Mouse (Mus musculus) heart, embryonic 13.5 days (tissue): ENCODE data around the gene H2-D1. TPM values are rescaled to one million over a fixed set of nuclear protein-coding genes. Genes with fewer than 3 reads are reported as not detected.
A peak's percentile ranks its signal among the peaks of the same experiment; 100 is the strongest.

Experiments used
- ATAC-seq: fragments of 200-750 bp; cut with Nextera tagmentation; 2 replicates; pipeline ENCODE4 v1.8.0; 2017; ENCODE audit warnings: moderate TSS enrichment; ENCODE audit not compliant: insufficient number of reproducible peaks, low FRiP score, low TSS enrichment; ENCODE audit errors: extremely low read depth
- H3K27ac ChIP-seq: fragments of 300-500 bp; sonication (generic); replicated peaks from 2 replicates; pipeline ENCODE4 v1.5.1; 2015; ENCODE audit warnings: moderate library complexity, mild to moderate bottlenecking, inconsistent platforms
- H3K27me3 ChIP-seq: fragments of 300-500 bp; sonication (generic); replicated peaks from 2 replicates; pipeline ENCODE4 v1.6.1; 2015; ENCODE audit warnings: mild to moderate bottlenecking, inconsistent platforms
- H3K36me3 ChIP-seq: fragments of 300-500 bp; sonication (generic); 2 replicates; pipeline ENCODE4 v1.6.1; 2015; ENCODE audit warnings: mild to moderate bottlenecking, inconsistent platforms
- H3K4me1 ChIP-seq: fragments of 300-500 bp; sonication (generic); 2 replicates; pipeline ENCODE4 v1.6.1; 2015; ENCODE audit warnings: inconsistent platforms
- H3K4me2 ChIP-seq: fragments of 300-500 bp; sonication (generic); 2 replicates; pipeline ENCODE4 v1.6.1; 2015; ENCODE audit warnings: inconsistent platforms, mild to moderate bottlenecking, moderate library complexity
- H3K4me3 ChIP-seq: fragments of 300-500 bp; sonication (generic); 2 replicates; pipeline ENCODE4 v1.5.1; 2015; ENCODE audit warnings: moderate library complexity, mild to moderate bottlenecking, inconsistent platforms
- H3K9ac ChIP-seq: fragments of 300-500 bp; sonication (generic); 2 replicates; pipeline ENCODE4 v1.6.1; 2015; ENCODE audit warnings: inconsistent platforms, mild to moderate bottlenecking, moderate library complexity
- H3K9me3 ChIP-seq: fragments of 300-500 bp; sonication (generic); 2 replicates; pipeline ENCODE4 v1.6.1; 2016; ENCODE audit warnings: inconsistent platforms
- WGBS: fragments of 180-500 bp; shearing (Covaris S2); methylation state at CpG from one replicate; pipeline ENCODE4 v1.1.7; 2015; ENCODE audit warnings: mixed read lengths; 5-methylcytosine and 5-hydroxymethylcytosine counted together
- polyA plus RNA-seq: library from polyadenylated mRNA; unstranded; fragments of >200 nt; fragmentation: Nextera tagmentation; extraction: Ambion mirVana; gene quantifications from 2 replicates; pipeline ENCODE4 v1.2.1, GENCODE M21; 2015

H2-D1 gene
- polyA plus RNA-seq, 1 experiment from 2014 or later, result 43.4 TPM

DNA sequence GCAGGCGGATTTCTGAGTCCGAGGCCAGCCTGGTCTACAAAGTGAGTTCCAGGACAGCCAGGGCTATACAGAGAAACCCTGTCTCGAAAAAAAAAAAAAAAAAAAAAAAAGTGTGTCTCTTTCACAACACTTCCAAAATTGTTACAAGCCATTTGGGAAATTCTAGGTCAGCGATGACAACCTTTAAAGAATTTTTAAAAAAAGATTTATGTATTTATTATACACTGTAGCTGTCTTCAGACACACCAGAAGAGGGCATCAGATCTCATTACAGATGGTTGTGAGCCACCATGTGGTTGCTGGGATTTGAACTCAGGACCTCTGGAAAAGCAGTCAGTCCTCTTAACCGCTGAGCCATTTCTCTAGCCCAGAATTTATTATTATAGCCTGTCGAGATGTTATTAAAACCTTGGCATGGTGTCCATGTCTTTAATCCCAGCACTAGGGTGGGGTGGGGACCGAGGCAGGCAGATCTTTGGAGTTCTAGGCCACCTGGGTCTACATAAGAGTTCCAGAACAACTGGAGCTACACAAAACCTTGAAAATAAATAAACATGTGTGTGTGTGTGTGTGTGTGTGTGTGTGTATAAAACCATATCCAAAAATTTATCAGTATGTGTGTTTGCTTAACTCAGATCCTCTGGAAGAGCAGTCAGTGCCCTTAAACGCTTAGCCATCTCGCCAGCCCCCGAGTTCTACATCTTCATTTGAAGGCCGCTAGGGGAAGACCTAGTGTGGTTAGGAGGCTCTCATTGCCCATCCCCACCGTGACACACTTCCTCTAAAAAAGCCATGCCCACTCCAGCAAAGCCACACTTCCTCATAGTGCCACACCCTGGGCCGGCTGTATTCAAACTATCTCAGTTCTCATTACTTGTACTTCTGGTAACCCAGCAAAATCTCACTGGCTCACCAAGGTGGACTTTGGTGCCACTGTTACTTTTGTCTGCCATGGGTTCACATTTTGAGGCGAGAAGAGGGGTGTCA is 3.7 kb upstream of the H2-D1 start:
- no peak overlapping the region for H3K9ac ChIP-seq
- H3K4me2 ChIP-seq, result 0 out of 2 replicates have a peak overlapping the region, but pooled peaks have one; percentile 66
- ATAC-seq, result no peak
- peaks cover 8% of the 10 kb centered on the region; the same call in 1 of the 2 replicates for H3K4me1 ChIP-seq
- peaks cover 7% of the 10 kb centered on the region for H3K36me3 ChIP-seq
- 50% methylated on average over 13 of the region's 14 CpGs for WGBS
- H3K4me3 ChIP-seq, result no peak overlapping the region
- H3K27ac ChIP-seq, result no peak overlapping the region
- no peaks in the 10 kb centered on the region for H3K9me3 ChIP-seq
- H3K27me3 ChIP-seq, result peaks cover 48% of the 10 kb centered on the region

GRCm38 (mm10) chr17:35259621-35260020 is 2.9 kb upstream of the H2-D1 start:
- Histone ChIP-seq H3K4me2 (no peak overlapping the region), H3K36me3 (no peaks in the 10 kb centered on the region), H3K27me3 (peaks cover 56% of the 10 kb centered on the region), H3K9me3 (no peaks in the 10 kb centered on the region), H3K4me1 (peaks cover 12% of the 10 kb centered on the region; the same call in 1 of the 2 replicates), H3K4me3 (no peak overlapping the region), H3K9ac (no peak overlapping the region), H3K27ac (no peak overlapping the region)
- ATAC-seq, result no peak
- 74% methylated on average over 4 of the region's 4 CpGs for WGBS

GRCm38 (mm10) chr17:35261651-35262050 is 879 bp upstream of the H2-D1 start:
- H3K4me2 ChIP-seq, result no peak overlapping the region
- no peaks in the 10 kb centered on the region for H3K9me3 ChIP-seq
- no peak overlapping the region for H3K9ac ChIP-seq
- H3K27ac ChIP-seq, result no peak overlapping the region
- H3K36me3 ChIP-seq, result no peaks in the 10 kb centered on the region
- no peak overlapping the region for H3K4me3 ChIP-seq
- H3K27me3 ChIP-seq, result peaks cover 76% of the 10 kb centered on the region
- H3K4me1 ChIP-seq, result peaks cover 12% of the 10 kb centered on the region; the same call in 1 of the 2 replicates
- ATAC-seq, result no peak
- WGBS, result 60% methylated on average over 13 of the region's 13 CpGs

- Histone ChIP-seq H3K4me3 (peak overlapping the region; percentile 74), H3K27me3 (peaks cover 91% of the 10 kb centered on the region), H3K27ac (no peak overlapping the region), H3K4me1 (peaks cover 7% of the 10 kb centered on the region; the same call in 1 of the 2 replicates), H3K4me2 (peak overlapping the region; percentile 100), H3K9me3 (no peaks in the 10 kb centered on the region), H3K36me3 (no peaks in the 10 kb centered on the region), H3K9ac (peak overlapping the region; percentile 80)
- WGBS, result 2% methylated on average over 27 of the region's 31 CpGs
- ATAC-seq, result no peak
Observed at GRCm38 (mm10) chr17:35263523-35263883, 973 bp downstream of the H2-D1 start.

GRCm38 (mm10) chr17:35267399-35268086 is 5.0 kb downstream of the H2-D1 start:
- H3K4me3 ChIP-seq, result no peak overlapping the region
- H3K9me3 ChIP-seq, result no peaks in the 10 kb centered on the region
- H3K4me2 ChIP-seq, result no peak overlapping the region
- no peak overlapping the region for H3K27ac ChIP-seq
- ATAC-seq, result no peak
- no peaks in the 10 kb centered on the region for H3K36me3 ChIP-seq
- peaks cover 65% of the 10 kb centered on the region for H3K27me3 ChIP-seq
- peaks cover 7% of the 10 kb centered on the region; the same call in 1 of the 2 replicates for H3K4me1 ChIP-seq
- 44% methylated on average over 1 of the region's 1 CpGs for WGBS
- H3K9ac ChIP-seq, result no peak overlapping the region

GRCm38 (mm10) chr17:35269653-35270347 is 7.3 kb downstream of the H2-D1 start:
- H3K4me1 ChIP-seq, result no peaks in the 10 kb centered on the region
- 24% methylated on average over 3 of the region's 3 CpGs for WGBS
- H3K27me3 ChIP-seq, result peaks cover 49% of the 10 kb centered on the region
- ATAC-seq, result peak; percentile 11; the same call in 1 of the 2 replicates
- H3K4me3 ChIP-seq, result no peak overlapping the region
- H3K4me2 ChIP-seq, result no peak overlapping the region
- H3K9me3 ChIP-seq, result no peaks in the 10 kb centered on the region
- no peak overlapping the region for H3K9ac ChIP-seq
- H3K36me3 ChIP-seq, result no peaks in the 10 kb centered on the region
- H3K27ac ChIP-seq, result no peak overlapping the region

GRCm38 (mm10) chr17:35272249-35272648 is 9.7 kb downstream of the H2-D1 start:
- Histone ChIP-seq H3K27ac (no peak overlapping the region), H3K9me3 (no peaks in the 10 kb centered on the region), H3K4me3 (no peak overlapping the region), H3K4me1 (no peaks in the 10 kb centered on the region), H3K27me3 (peaks cover 50% of the 10 kb centered on the region), H3K9ac (no peak overlapping the region), H3K4me2 (no peak overlapping the region), H3K36me3 (no peaks in the 10 kb centered on the region)
- WGBS, result 56% methylated on average over 3 of the region's 3 CpGs
- ATAC-seq, result no peak

- H3K27me3 ChIP-seq, result peaks cover 52% of the 10 kb centered on the region
- H3K4me1 ChIP-seq, result no peaks in the 10 kb centered on the region
- ATAC-seq, result no peak
- H3K9ac ChIP-seq, result no peak overlapping the region; the same call in 1 of the 2 replicates
- H3K27ac ChIP-seq, result no peak overlapping the region
- no peaks in the 10 kb centered on the region for H3K9me3 ChIP-seq
- WGBS, result 2% methylated on average over 11 of the region's 11 CpGs
- no peak overlapping the region for H3K4me3 ChIP-seq
- H3K36me3 ChIP-seq, result no peaks in the 10 kb centered on the region
- no peak overlapping the region for H3K4me2 ChIP-seq
Observed at GRCm38 (mm10) chr17:35274770-35275169, 12.2 kb downstream of the H2-D1 start.

DNA sequence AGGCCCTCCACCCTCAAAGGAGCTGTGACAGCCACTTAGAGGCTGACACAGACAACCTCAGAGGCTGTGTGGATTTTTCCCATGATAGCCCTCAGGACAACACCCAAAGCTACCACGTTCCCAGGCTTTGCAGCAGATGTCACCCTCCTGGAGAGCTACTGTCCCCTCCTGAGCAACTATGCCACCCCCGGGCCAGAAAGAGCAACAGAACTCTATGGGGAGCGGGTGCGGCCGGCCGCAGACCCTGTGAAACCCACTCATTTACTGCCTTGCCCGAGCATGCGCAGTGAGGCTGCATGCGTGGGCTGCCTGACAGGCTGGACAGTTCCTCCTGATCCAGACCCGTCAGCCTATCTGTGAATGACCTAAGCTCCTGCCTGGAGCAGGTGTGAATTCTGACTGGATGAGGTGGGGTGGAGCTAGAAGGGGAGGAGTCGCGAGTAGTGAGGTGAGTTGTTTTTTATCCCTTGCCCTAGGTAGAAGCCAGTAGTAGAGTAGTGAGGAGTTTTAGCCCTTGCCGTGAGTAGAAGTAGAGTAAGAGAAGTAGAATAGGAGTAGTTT is 13.9 kb downstream of the H2-D1 start:
- Histone ChIP-seq H3K36me3 (no peaks in the 10 kb centered on the region), H3K27ac (no peak overlapping the region), H3K9ac (no peak overlapping the region), H3K4me1 (no peaks in the 10 kb centered on the region), H3K9me3 (no peaks in the 10 kb centered on the region), H3K27me3 (peaks cover 57% of the 10 kb centered on the region), H3K4me3 (no peak overlapping the region), H3K4me2 (no peak overlapping the region)
- ATAC-seq, result no peak
- 18% methylated on average over 13 of the region's 13 CpGs for WGBS

- ATAC-seq, result no peak
- Histone ChIP-seq H3K4me3 (no peak overlapping the region), H3K4me2 (no peak overlapping the region), H3K27ac (no peak overlapping the region), H3K9me3 (no peaks in the 10 kb centered on the region), H3K27me3 (peaks cover 56% of the 10 kb centered on the region), H3K9ac (no peak overlapping the region), H3K4me1 (no peaks in the 10 kb centered on the region), H3K36me3 (no peaks in the 10 kb centered on the region)
- WGBS, result 83% methylated on average over 8 of the region's 8 CpGs
Observed at GRCm38 (mm10) chr17:35278049-35278448, 15.5 kb downstream of the H2-D1 start.
